Mouse (Mus musculus) heart, postnatal 0 days (tissue): Measurements from ENCODE around the gene Frmd4b. TPM values are rescaled to one million over a fixed set of nuclear protein-coding genes. Genes with fewer than 3 reads are reported as not detected.

Experiments
- ATAC-seq: fragments of 200-750 bp; cut with Nextera tagmentation; 2 replicates; pipeline ENCODE4 v1.8.0; 2017; ENCODE audit warnings: low read depth, moderate number of reproducible peaks, moderate library complexity; ENCODE audit not compliant: insufficient read depth
- DNase-seq: peaks from one replicate; pipeline ENCODE4 v3.0.0-alpha.2; 2016; ENCODE audit warnings: low spot score
- H3K27ac ChIP-seq: fragments of 300-500 bp; sonication (generic); 2 replicates; pipeline ENCODE4 v1.5.1; 2014; ENCODE audit warnings: low read depth, mild to moderate bottlenecking
- H3K27me3 ChIP-seq: fragments of 300-500 bp; sonication (generic); 2 replicates; pipeline ENCODE4 v1.6.1; 2014; ENCODE audit warnings: low read length, mixed read lengths; ENCODE audit not compliant: control insufficient read depth, insufficient read depth
- H3K36me3 ChIP-seq: fragments of 300-500 bp; sonication (generic); replicated peaks from 2 replicates; pipeline ENCODE4 v1.6.1; 2014; ENCODE audit warnings: low read length, mixed read lengths; ENCODE audit not compliant: control insufficient read depth, insufficient read depth
- H3K4me1 ChIP-seq: fragments of 300-500 bp; sonication (generic); 2 replicates; pipeline ENCODE4 v1.6.1; 2014; ENCODE audit warnings: antibody characterized with exemption; ENCODE audit not compliant: control insufficient read depth, insufficient read depth
- H3K4me2 ChIP-seq: fragments of 300-500 bp; sonication (generic); 2 replicates; pipeline ENCODE4 v1.6.1; 2014; ENCODE audit warnings: low read depth, mild to moderate bottlenecking, low read length, moderate library complexity
- H3K4me3 ChIP-seq: fragments of 300-500 bp; sonication (generic); 2 replicates; pipeline ENCODE4 v1.5.1; 2014; ENCODE audit warnings: low read depth, low read length
- H3K9ac ChIP-seq: fragments of 300-500 bp; sonication (generic); replicated peaks from 2 replicates; pipeline ENCODE4 v1.6.1; 2014; ENCODE audit warnings: low read depth, low read length, mixed read lengths
- H3K9me3 ChIP-seq: fragments of 300-500 bp; sonication (generic); replicated peaks from 2 replicates; pipeline ENCODE4 v1.6.1; 2016; ENCODE audit warnings: low read length; ENCODE audit not compliant: control insufficient read depth
- CTCF ChIP-seq: IDR thresholded peaks from 2 replicates; pipeline ENCODE4 v1.5.1; 2016; ENCODE audit warnings: antibody characterized with exemption, control low read depth, low read depth
- EP300 ChIP-seq: IDR thresholded peaks from 2 replicates; pipeline ENCODE4 v1.6.1; 2016; ENCODE audit warnings: antibody characterized with exemption, low read depth
- WGBS: fragments of 180-500 bp; shearing (Covaris S2); extraction: QIAGEN DNeasy Blood & Tissue Kit; methylation state at CpG from one replicate; pipeline ENCODE4 v1.1.7; 2014; 5-methylcytosine and 5-hydroxymethylcytosine counted together
- polyA plus RNA-seq: library from polyadenylated mRNA; unstranded; fragments of >200 nt; fragmentation: Nextera tagmentation; extraction: Ambion mirVana; gene quantifications from 2 replicates; pipeline ENCODE4 v1.2.1, GENCODE M21; 2015
- total RNA-seq: library from RNA; depleted of rRNA; stranded (reverse); fragments of >200 nt; gene quantifications from 2 replicates; pipeline ENCODE4 v1.2.3, GENCODE M21; 2014; ENCODE audit warnings: low replicate concordance

Frmd4b gene
- total and polyA plus RNA-seq, 2 experiments from 2014 or later: 6.2 to 19.0 TPM

- WGBS: 70% methylated on average over 12 of the region's 12 CpGs
- H3K27ac ChIP-seq: no peak overlapping the region
- H3K27me3 ChIP-seq: no peaks in the 10 kb centered on the region
- TF ChIP-seq EP300: no peak
- TF ChIP-seq CTCF: no peak
- no peak overlapping the region for H3K4me3 ChIP-seq
- DNase-seq: no peak
- H3K36me3 ChIP-seq: peaks cover 45% of the 10 kb centered on the region
- no peak for ATAC-seq
- peaks cover 21% of the 10 kb centered on the region for H3K4me1 ChIP-seq
- H3K9ac ChIP-seq: no peak overlapping the region
- H3K9me3 ChIP-seq: no peaks in the 10 kb centered on the region
- no peak overlapping the region for H3K4me2 ChIP-seq
Observed at GRCm38 (mm10) chr6:97293667-97294569, 323.4 kb downstream of the Frmd4b start.

GRCm38 (mm10) chr6:97292894-97293293, 324.4 kb downstream of the Frmd4b start:
- H3K9me3 ChIP-seq: no peaks in the 10 kb centered on the region
- peaks cover 21% of the 10 kb centered on the region for H3K4me1 ChIP-seq
- H3K27me3 ChIP-seq: no peaks in the 10 kb centered on the region
- H3K36me3 ChIP-seq: peaks cover 42% of the 10 kb centered on the region
- DNase-seq (no peak), ATAC-seq (no peak)
- H3K4me3 ChIP-seq: no peak overlapping the region
- WGBS: 68% methylated on average over 5 of the region's 5 CpGs
- no peak overlapping the region for H3K9ac ChIP-seq
- H3K4me2 ChIP-seq: no peak overlapping the region
- H3K27ac ChIP-seq: no peak overlapping the region
- TF ChIP-seq EP300: no peak
- no peak for TF ChIP-seq CTCF

- no peak for ATAC-seq
- H3K27ac ChIP-seq: no peak overlapping the region
- H3K36me3 ChIP-seq: peaks cover 44% of the 10 kb centered on the region
- H3K4me3 ChIP-seq: no peak overlapping the region
- no peak for DNase-seq
- no peaks in the 10 kb centered on the region for H3K9me3 ChIP-seq
- TF ChIP-seq EP300 (no peak), CTCF (no peak)
- peaks cover 21% of the 10 kb centered on the region for H3K4me1 ChIP-seq
- no peaks in the 10 kb centered on the region for H3K27me3 ChIP-seq
- no peak overlapping the region for H3K9ac ChIP-seq
- H3K4me2 ChIP-seq: no peak overlapping the region
- WGBS: 87% methylated on average over 3 of the region's 3 CpGs
Observed at GRCm38 (mm10) chr6:97292096-97292495, 325.2 kb downstream of the Frmd4b start.

GRCm38 (mm10) chr6:97291159-97291908, 326.0 kb downstream of the Frmd4b start:
- no peaks in the 10 kb centered on the region for H3K27me3 ChIP-seq
- H3K27ac ChIP-seq: peak overlapping the region; percentile 62
- DNase-seq: no peak
- no peaks in the 10 kb centered on the region for H3K9me3 ChIP-seq
- WGBS: 58% methylated on average over 21 of the region's 21 CpGs
- peaks cover 39% of the 10 kb centered on the region for H3K36me3 ChIP-seq
- H3K4me3 ChIP-seq: no peak overlapping the region
- peaks cover 21% of the 10 kb centered on the region for H3K4me1 ChIP-seq
- ATAC-seq: no peak
- peak overlapping the region; percentile 22; the same call in 1 of the 2 replicates for H3K4me2 ChIP-seq
- no peak overlapping the region for H3K9ac ChIP-seq
- no peak for TF ChIP-seq CTCF
- TF ChIP-seq EP300: no peak

- H3K9ac ChIP-seq: no peak overlapping the region
- peak overlapping the region; percentile 62 for H3K27ac ChIP-seq
- H3K4me3 ChIP-seq: no peak overlapping the region
- no peaks in the 10 kb centered on the region for H3K27me3 ChIP-seq
- H3K4me1 ChIP-seq: peaks cover 21% of the 10 kb centered on the region
- H3K4me2 ChIP-seq: 0 out of 2 replicates have a peak overlapping the region, but pooled peaks have one; percentile 22
- DNase-seq (no peak), ATAC-seq (0 out of 2 replicates have a peak, but pooled peaks have one; percentile 55)
- peaks cover 32% of the 10 kb centered on the region for H3K36me3 ChIP-seq
- H3K9me3 ChIP-seq: no peaks in the 10 kb centered on the region
- WGBS: 53% methylated on average over 3 of the region's 3 CpGs
- TF ChIP-seq CTCF: no peak
- TF ChIP-seq EP300: no peak
Observed at GRCm38 (mm10) chr6:97290687-97291086, 326.7 kb downstream of the Frmd4b start.
